In genomic region chr3:50905993-50906831, GRCm38 (mm10) we compare ENCODE assay signal across 8 mouse cellular contexts.
DNase-seq lines count a peak whose midpoint lies in the region; ATAC-seq and TF ChIP-seq lines count a peak whose summit lies in the region.

No protein-coding gene starts in this region.

- peaks cover 4% of the 10 kb centered on the region; the same call in 1 of the 2 replicates for H3K4me1 ChIP-seq in hindbrain, postnatal 0 days (ENCODE audit: insufficient read depth, low read length)

- peak; percentile 86 for ATAC-seq in hindbrain, postnatal 0 days

- H3K36me3 ChIP-seq in hindbrain, postnatal 0 days (ENCODE audit: insufficient read depth, low read length), result no peaks in the 10 kb centered on the region

- peak; percentile 80 for DNase-seq in T-cell, adult 2 months (ENCODE audit: low spot score)
- peak; percentile 90 to 96 for DNase-seq in cerebellum, postnatal 36 days
- peak; percentile 72 to 73 for DNase-seq in gastrocnemius, adult 8-10 months (ENCODE audit: low spot score in 2 of 2)
- peak; percentile 94 for DNase-seq in hindbrain, postnatal 0 days (ENCODE audit: low spot score)
- peak; percentile 96 to 97 for DNase-seq in left cerebral cortex, adult 18-20 months (ENCODE audit: low spot score in 2 of 2)
- DNase-seq in lung, postnatal 4 days, result peak; percentile 87 to 93
- peak; percentile 88 for DNase-seq in retina, postnatal 1 day
- peak; percentile 98 for DNase-seq in thymus, postnatal 4 days

- peak overlapping the region; percentile 61 for H3K4me2 ChIP-seq in hindbrain, postnatal 0 days (ENCODE audit: low read depth, low read length)

- peak overlapping the region; percentile 40 for H3K9ac ChIP-seq in hindbrain, postnatal 0 days (replicated peaks; ENCODE audit: low read length)

- no peaks in the 10 kb centered on the region for H3K9me3 ChIP-seq in hindbrain, postnatal 0 days (ENCODE audit: low read length)

- no peaks in the 10 kb centered on the region for H3K27me3 ChIP-seq in hindbrain, postnatal 0 days (ENCODE audit: insufficient read depth, low read length)

- H3K27ac ChIP-seq in hindbrain, postnatal 0 days, result peak overlapping the region; percentile 75

- TF ChIP-seq CTCF in hindbrain, postnatal 0 days (IDR thresholded peaks at IDR 0.05; ENCODE audit: low read depth), result peak; percentile 91

- 9% methylated on average over 32 of the region's 32 CpGs for WGBS in hindbrain, postnatal 0 days

- H3K4me3 ChIP-seq in hindbrain, postnatal 0 days (ENCODE audit: low read length), result peak overlapping the region; percentile 29

Comparison
In these comparisons a context has a peak if more than half of its experiments do, and no peak if none do; other contexts are left out.
1. Peak in every context shown above with its lines: DNase-seq, ATAC-seq, H3K4me3 ChIP-seq and H3K27ac ChIP-seq.